In the genomic region with DNA sequence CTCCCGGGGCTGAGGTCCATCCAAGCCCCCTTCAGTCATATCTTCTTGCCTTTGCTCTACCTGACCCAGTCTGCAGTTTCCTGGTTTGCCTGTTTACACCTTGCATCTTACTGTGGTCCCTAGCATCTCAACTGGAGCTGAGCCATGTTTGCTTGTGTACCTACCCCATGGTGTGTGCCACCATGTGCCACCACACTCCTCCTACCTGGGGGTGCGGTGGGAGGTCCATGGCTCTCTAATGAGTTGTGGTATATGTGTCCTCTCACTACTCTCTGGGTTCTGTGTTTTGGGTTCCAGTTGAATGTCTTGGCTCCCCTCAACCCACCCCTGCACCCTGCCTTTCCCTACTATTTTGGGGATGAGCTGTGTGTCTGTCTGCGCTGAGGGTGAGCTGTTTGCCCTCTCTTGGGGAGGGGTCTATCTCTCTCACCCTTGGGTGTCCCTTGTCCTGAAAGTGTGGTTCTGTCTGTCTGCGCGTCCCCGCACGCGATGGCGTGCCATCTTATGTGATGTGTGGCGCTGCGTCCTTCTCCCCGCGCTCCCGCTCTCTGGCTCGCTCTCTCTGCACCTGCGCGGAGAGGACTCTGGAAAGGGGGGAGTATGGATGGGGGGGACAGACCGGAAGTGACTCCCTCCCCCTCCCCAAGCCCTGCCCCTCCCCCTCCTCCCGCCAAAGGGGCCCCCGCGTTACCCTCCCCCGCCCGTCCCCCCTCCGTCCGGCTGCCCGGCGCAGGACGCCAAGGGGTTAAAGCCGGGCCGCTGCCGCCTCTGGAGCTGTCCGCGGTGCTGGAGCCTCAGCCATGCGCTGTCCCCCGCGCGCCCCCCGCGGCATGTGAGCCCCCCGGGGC, we compare ENCODE assay signal across 8 mouse cellular contexts. TPM values are rescaled to one million over a fixed set of nuclear protein-coding genes. Genes with fewer than 3 reads are reported as not detected.
DNase-seq lines count a peak whose midpoint lies in the region; ATAC-seq and TF ChIP-seq lines count a peak whose summit lies in the region.

No protein-coding gene starts in this region.

- peak overlapping the region; percentile 66 for H3K4me2 ChIP-seq in kidney, postnatal 0 days (ENCODE audit: low read length)
- H3K4me2 ChIP-seq in hindbrain, embryonic 15.5 days, result peak overlapping the region; percentile 74
- no peak overlapping the region for H3K4me2 ChIP-seq in myocyte (ENCODE audit: low read depth)

- no peak for TF ChIP-seq CTCF in kidney, postnatal 0 days (IDR thresholded peaks at IDR 0.05; ENCODE audit: low read depth)
- TF ChIP-seq CTCF in brain, embryonic 14.5 days (IDR thresholded peaks at IDR 0.05; ENCODE audit: borderline replicate concordance, extremely low read depth, insufficient read depth, insufficient read length), result no peak

- H3K9me3 ChIP-seq in kidney, postnatal 0 days (replicated peaks; ENCODE audit: low read length), result no peaks in the 10 kb centered on the region
- no peaks in the 10 kb centered on the region for H3K9me3 ChIP-seq in hindbrain, embryonic 15.5 days

- no peaks in the 10 kb centered on the region; the same call in 1 of the 2 replicates for H3K4me1 ChIP-seq in kidney, postnatal 0 days (replicated peaks; ENCODE audit: insufficient read depth, low read length)
- H3K4me1 ChIP-seq in hindbrain, embryonic 15.5 days (replicated peaks), result peaks cover 39% of the 10 kb centered on the region

- no peaks in the 10 kb centered on the region for H3K36me3 ChIP-seq in kidney, postnatal 0 days (ENCODE audit: insufficient read depth, low read length)
- H3K36me3 ChIP-seq in hindbrain, embryonic 15.5 days, result peaks cover 17% of the 10 kb centered on the region
- H3K36me3 ChIP-seq in myocyte (ENCODE audit: control insufficient read depth, insufficient read depth), result no peaks in the 10 kb centered on the region

- peaks cover 32% of the 10 kb centered on the region for H3K27me3 ChIP-seq in kidney, postnatal 0 days (ENCODE audit: insufficient read depth, low read length)
- H3K27me3 ChIP-seq in hindbrain, embryonic 15.5 days, result no peaks in the 10 kb centered on the region
- H3K27me3 ChIP-seq in myocyte (ENCODE audit: control insufficient read depth, insufficient read depth, insufficient read length), result peaks cover 42% of the 10 kb centered on the region

- H3ac ChIP-seq in myocyte (ENCODE audit: control insufficient read depth, insufficient read length), result no peak overlapping the region

- H3K9ac ChIP-seq in kidney, postnatal 0 days (ENCODE audit: low read depth, low read length), result no peak overlapping the region
- H3K9ac ChIP-seq in hindbrain, embryonic 15.5 days, result peak overlapping the region; percentile 83

- no peak for TF ChIP-seq POLR2A in brain, embryonic 14.5 days (IDR thresholded peaks at IDR 0.05; ENCODE audit: borderline replicate concordance, extremely low read depth, insufficient read depth, insufficient read length, poor library complexity, severe bottlenecking)
- no peak for TF ChIP-seq POLR2A in myocyte (IDR thresholded peaks at IDR 0.05; ENCODE audit: insufficient read length, low read depth)

- DNase-seq in kidney, postnatal 0 days (ENCODE audit: low spot score), result peak; percentile 56
- no peak for DNase-seq in kidney, adult 11 months
- DNase-seq in brain, embryonic 14.5 days (ENCODE audit: low read depth), result peak; percentile 88
- peak; percentile 68 for DNase-seq in embryo, embryonic 10 days (ENCODE audit: low spot score)
- no peak for DNase-seq in urinary bladder, postnatal 36 days (ENCODE audit: low spot score in 2 of 2)
- DNase-seq in gastrocnemius, postnatal 25 days, result no peak

- H3K27ac ChIP-seq in kidney, postnatal 0 days, result no peak overlapping the region
- H3K27ac ChIP-seq in hindbrain, embryonic 15.5 days (replicated peaks), result peak overlapping the region; percentile 96

- peak overlapping the region; percentile 35 for H3K4me3 ChIP-seq in kidney, postnatal 0 days (replicated peaks; ENCODE audit: low read depth, low read length)
- H3K4me3 ChIP-seq in hindbrain, embryonic 15.5 days, result peak overlapping the region; percentile 72
- H3K4me3 ChIP-seq in myocyte, result no peak overlapping the region

- no peaks in the 10 kb centered on the region for H3K79me2 ChIP-seq in myocyte (ENCODE audit: control insufficient read depth, insufficient read depth)

- WGBS in kidney, postnatal 0 days, result 7% methylated on average over 18 of the region's 40 CpGs
- WGBS in hindbrain, embryonic 15.5 days, result 6% methylated on average over 22 of the region's 40 CpGs

- 0 out of 2 replicates have a peak, but pooled peaks have one; percentile 23 for ATAC-seq in kidney, postnatal 0 days (replicated peaks; ENCODE audit: low FRiP score, low read depth)
- ATAC-seq in hindbrain, embryonic 15.5 days (ENCODE audit: low FRiP score, low read depth), result peak; percentile 80

TF ChIP-seq in myocyte, 11 proteins besides CTCF, POLR2A, EP300 and RAD21:
- TF ChIP-seq MYOG (IDR thresholded peaks at IDR 0.05; ENCODE audit: control insufficient read depth in 1 of 3, insufficient read depth in 1 of 3, insufficient read length in 2 of 3, low read depth in 2 of 3), result no peak
- peak; percentile 76 for TF ChIP-seq REST (IDR thresholded peaks at IDR 0.05; ENCODE audit: insufficient read depth, insufficient read length)
TF ChIP-seq in myocyte: peak in this region for 1.

RNA-seq across cellular contexts. Expression of gene Shank1, which starts 25.2 kb away (rescaled TPM):
- 0.68 and 1.1 TPM in 2 replicates for polyA plus RNA-seq in kidney, postnatal 0 days (2015; fragmentation: Nextera tagmentation; extraction: Ambion mirVana)
- polyA plus RNA-seq in brain, embryonic 14.5 days (2012; rRNA removed), result 17.2 and 63.1 TPM in 2 replicates
- polyA plus RNA-seq in hindbrain, embryonic 15.5 days (2015; fragmentation: Nextera tagmentation; extraction: Ambion mirVana), result 38.7 and 42.3 TPM in 2 replicates
- polyA plus RNA-seq in myocyte (2012; fragmentation: generic; extraction: Trizol), result 0.10 TPM
- under 1 TPM; 0.49 to 0.54 TPM for total RNA-seq in gastrocnemius, postnatal 25 days (2021)

RNA-seq across cellular contexts. Expression of gene Clec11a, which starts 28.6 kb away (rescaled TPM):
- polyA plus RNA-seq in kidney, postnatal 0 days (2015; fragmentation: Nextera tagmentation; extraction: Ambion mirVana), result 5.1 and 6.0 TPM in 2 replicates
- polyA plus RNA-seq in brain, embryonic 14.5 days (2012; rRNA removed), result 3.2 and 3.6 TPM in 2 replicates
- polyA plus RNA-seq in hindbrain, embryonic 15.5 days (2015; fragmentation: Nextera tagmentation; extraction: Ambion mirVana), result 3.0 and 3.4 TPM in 2 replicates
- polyA plus RNA-seq in myocyte (2012; fragmentation: generic; extraction: Trizol), result 0.60 TPM
- 1 to 10 TPM; 1.9 to 2.6 TPM for total RNA-seq in gastrocnemius, postnatal 25 days (2021)

RNA-seq across cellular contexts. Expression of gene Syt3, which starts 48.6 kb away (rescaled TPM):
- 3.3 and 3.5 TPM in 2 replicates for polyA plus RNA-seq in kidney, postnatal 0 days (2015; fragmentation: Nextera tagmentation; extraction: Ambion mirVana)
- 35.5 and 41.6 TPM in 2 replicates for polyA plus RNA-seq in brain, embryonic 14.5 days (2012; rRNA removed)
- polyA plus RNA-seq in hindbrain, embryonic 15.5 days (2015; fragmentation: Nextera tagmentation; extraction: Ambion mirVana), result 58.9 and 68.8 TPM in 2 replicates
- not detected for polyA plus RNA-seq in myocyte (2012; fragmentation: generic; extraction: Trizol)
- total RNA-seq in gastrocnemius, postnatal 25 days (2021), result 1 to 10 TPM; 1.1 to 1.8 TPM

RNA-seq across cellular contexts. Expression of gene 1700008O03Rik, which starts 50.4 kb away (rescaled TPM):
- polyA plus RNA-seq in kidney, postnatal 0 days (2015; fragmentation: Nextera tagmentation; extraction: Ambion mirVana), result 1.3 and 1.4 TPM in 2 replicates
- 3.0 and 4.1 TPM in 2 replicates for polyA plus RNA-seq in brain, embryonic 14.5 days (2012; rRNA removed)
- 2.8 and 2.9 TPM in 2 replicates for polyA plus RNA-seq in hindbrain, embryonic 15.5 days (2015; fragmentation: Nextera tagmentation; extraction: Ambion mirVana)
- not detected for polyA plus RNA-seq in myocyte (2012; fragmentation: generic; extraction: Trizol)
- total RNA-seq in gastrocnemius, postnatal 25 days (2021), result not detected

Comparison
In these comparisons a context has a peak if more than half of its experiments do, and no peak if none do; other contexts are left out.
1. DNase-seq: peak in kidney, postnatal 0 days (single experiment), brain, embryonic 14.5 days (single experiment) and embryo, embryonic 10 days (single experiment); none in kidney, adult 11 months (single experiment), urinary bladder, postnatal 36 days (0 of 2) and gastrocnemius, postnatal 25 days (single experiment).